Mouse (Mus musculus) MEL (cell line): ENCODE measurements around the gene Uckl1.

Experiments
- ETS1 ChIP-seq: IDR thresholded peaks from 2 replicates; pipeline ENCODE4 v1.6.1; 2012; ENCODE audit warnings: low read depth, mild to moderate bottlenecking, inconsistent platforms, low read length, improper control_type of control experiment, moderate library complexity
- POLR2A ChIP-seq, 2 experiments: IDR thresholded peaks; 2 replicates each; pipeline ENCODE4 v1.6.1; 2011 to 2012; ENCODE audit warnings: low read length in 2 of 2, mild to moderate bottlenecking in 2 of 2, control low read depth in 1 of 2, improper control_type of control experiment in 1 of 2, low read depth in 1 of 2, moderate library complexity in 1 of 2; ENCODE audit not compliant: control insufficient read depth in 1 of 2, insufficient read depth in 1 of 2, poor library complexity in 1 of 2
- RAD21 ChIP-seq: IDR thresholded peaks from 2 replicates; pipeline ENCODE4 v1.6.1; 2011; ENCODE audit warnings: mild to moderate bottlenecking, low read depth, low read length, improper control_type of control experiment

- no peak for TF ChIP-seq POLR2A (IDR thresholded peaks at IDR 0.05; ENCODE audit: control insufficient read depth in 1 of 2, insufficient read depth in 1 of 2, low read depth in 1 of 2, low read length in 2 of 2, poor library complexity in 1 of 2)
- TF ChIP-seq RAD21: no peak
- no peak for TF ChIP-seq ETS1
Observed at GRCm38 (mm10) chr2:181579681-181580080, 5.0 kb downstream of the Uckl1 start.
